Mouse (Mus musculus) thymus, postnatal 4 days (tissue): ENCODE measurements around the gene Faap20.

ENCODE experiments used
- DNase-seq: peaks from one replicate; pipeline ENCODE4 v3.0.0; 2021

Gene Faap20

DNA sequence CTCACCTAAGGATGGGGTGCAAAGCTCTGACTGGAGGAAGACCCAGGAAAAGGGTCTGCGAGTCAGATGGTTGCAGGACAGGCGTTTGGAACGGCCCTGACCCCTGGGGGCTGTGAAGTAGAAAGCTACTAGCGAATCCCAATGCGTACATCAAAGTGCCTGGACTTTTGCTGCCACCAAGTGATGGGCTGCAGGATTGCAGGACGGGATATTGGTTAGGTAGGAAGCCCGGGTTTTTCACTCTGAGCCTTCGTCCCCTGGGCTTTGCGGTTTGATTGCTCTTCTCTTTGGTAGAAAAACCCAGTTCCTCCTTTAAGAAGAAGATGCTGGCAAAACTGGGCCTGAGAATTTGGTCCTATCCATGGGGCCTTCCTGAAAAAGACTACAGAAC lies 350 bp upstream of the Faap20 start:
- peak; percentile 94 for DNase-seq

DNA sequence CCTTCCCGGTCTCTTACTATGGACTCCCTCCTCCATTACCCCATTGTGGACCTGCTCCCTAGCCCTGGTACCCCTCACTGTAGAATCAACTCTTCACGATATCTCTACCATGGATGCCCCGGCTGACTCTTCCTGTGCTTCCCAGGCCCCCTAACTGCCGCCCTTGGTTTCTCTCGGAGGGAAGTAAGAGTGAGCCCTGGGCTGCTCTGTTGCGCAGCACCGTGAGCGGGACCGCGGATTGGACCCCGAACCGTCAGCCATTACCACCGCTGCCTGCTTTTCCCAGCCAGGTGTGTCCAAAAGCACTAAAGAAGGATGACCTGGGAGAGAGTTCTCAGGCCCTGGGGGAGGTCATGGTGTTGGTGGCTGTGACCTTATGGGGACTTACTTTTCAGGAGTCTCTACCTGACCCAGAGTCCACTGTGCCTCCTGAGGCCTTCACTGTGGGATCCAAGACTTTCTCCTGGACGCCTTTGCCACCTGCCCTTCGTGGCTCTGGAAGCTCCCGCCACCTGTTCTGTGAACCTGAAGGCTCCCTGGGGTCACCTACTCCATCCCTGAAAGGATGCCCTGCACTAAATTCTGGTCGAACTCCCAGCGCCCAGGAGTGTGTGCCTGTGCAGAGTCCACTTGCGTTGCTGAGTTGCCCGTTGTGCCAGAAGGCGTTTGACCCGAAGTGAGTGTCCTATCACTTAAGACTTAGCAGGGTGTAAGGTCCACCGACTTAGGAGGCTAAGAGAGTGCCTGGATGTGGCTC lies 937 bp downstream of the Faap20 start:
- DNase-seq = peak; percentile 49

DNA sequence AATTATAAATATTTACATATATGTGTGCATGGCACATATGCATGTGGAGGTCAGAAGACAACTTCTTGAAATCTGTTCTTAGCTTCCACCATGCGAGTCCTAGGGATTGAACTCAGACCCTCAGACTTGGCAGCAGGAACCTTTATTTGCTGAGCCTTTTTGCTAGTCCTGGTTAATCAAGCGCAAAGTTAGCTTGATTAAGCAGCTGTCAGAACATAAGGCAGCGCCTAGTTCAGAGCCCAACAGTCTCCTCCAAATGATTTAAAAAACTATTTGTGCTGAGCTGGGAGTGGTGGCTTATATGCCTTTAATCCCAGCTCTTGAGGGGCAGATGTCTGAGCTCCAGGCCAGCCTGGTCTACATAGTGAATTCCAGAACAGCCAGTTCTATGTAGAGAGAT lies 1.5 kb downstream of the Faap20 start:
- no peak for DNase-seq

DNA sequence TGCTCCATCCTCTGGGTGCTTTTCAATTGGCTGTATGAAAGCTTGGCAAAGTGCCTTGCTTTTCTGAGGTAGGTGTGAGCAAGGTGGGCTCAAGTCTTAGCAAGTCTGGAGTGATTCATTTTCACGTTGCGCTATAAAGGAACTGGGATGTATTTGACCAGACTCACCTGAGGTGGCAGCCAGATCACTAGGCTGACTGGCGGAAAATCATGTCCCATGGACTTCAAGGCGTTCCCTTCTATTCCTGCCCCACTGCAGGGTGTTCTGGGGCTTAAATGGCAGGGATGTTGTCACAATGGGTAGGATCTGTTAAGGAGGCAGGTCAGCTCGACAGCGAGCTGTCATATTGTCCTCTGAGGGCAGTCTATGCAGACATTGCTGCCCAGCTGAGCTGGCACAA lies 2.7 kb downstream of the Faap20 start:
- DNase-seq = no peak

DNA sequence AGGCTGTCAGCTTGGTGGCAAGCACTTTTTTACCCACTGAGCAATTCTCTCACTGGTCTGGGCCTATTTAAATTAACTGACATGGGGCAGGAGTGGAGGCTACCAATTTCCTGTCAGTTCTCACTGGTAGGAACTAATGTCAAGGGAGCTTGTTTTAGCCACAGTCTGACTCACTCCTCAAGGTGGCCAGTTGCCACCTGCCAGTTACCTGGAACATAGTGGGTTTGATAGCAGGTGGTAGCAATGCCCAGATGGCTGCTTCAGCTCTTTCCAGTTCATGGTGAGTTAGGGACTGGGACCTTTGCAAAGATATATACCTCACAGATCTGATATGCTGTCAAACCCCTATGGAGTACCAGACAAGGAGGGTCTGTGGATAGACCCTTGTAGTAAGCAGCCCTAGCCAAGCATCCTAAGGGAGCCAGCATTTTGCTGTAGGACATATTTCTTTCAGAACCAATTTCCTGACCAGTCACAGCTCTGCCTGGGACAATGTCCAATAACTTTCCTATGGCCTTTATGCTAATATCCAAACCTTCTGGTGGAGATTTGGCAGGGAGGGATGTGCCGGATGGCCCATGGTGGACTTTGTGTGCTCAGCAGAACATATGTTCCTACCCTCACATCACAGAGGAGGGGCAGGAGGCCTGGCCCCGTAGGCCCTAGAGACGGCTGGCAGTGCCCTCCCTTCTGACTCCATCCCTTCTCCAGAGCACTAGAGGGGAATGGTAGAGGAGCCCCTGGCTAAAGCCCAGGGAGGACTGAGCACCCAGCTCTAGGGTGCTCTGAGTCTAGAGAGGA lies 15.1 kb downstream of the Faap20 start:
- DNase-seq = no peak

DNA sequence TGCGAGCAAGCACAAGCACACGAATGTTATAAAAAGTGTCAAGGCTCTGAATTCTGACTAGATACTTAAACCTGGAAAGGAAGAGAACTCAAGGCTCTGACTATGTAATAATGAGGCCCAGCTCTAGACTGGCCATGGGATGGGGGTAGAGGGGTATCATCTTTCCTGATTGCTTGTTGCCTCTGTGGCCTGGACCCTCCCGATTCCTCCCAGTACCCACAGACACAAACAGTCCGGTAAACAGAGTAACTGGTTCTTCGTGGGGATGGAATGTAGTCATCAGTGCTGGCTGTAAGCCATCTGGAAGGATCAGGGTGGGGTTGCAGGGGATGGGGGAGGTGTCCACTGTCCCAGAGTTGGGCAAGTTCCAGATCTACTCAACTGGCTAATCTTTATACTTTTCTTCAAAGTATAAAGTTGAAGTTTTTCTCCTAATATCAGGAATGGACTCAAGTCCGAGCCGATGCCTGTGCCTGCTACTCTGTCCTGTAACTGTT lies 17.5 kb downstream of the Faap20 start:
- DNase-seq = no peak

DNA sequence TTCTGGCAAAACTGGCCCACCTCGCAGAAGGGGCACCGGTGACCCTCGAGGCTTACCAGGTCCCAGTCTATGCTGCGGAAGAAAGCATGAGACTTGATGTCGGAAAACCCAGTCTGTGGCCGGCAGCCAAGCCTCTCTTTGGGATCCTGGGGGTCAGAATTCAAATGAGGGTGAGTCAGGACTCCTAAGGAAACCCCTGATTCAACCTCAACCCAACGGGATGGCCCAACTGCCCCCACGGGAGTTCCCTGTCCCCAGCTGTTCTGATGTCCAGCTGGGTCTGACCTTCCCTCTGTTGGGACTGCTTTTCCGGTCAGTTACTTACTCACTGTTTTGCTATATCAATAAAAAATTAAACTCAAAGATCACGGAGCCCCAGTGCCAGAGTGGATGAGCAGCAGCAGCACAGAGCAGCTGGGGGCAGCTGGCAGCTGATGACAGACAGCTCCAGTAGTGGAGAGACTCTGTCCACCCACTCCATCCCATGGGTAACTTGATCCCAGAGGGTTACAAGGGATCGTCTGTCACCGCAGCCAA lies 18.1 kb downstream of the Faap20 start:
- DNase-seq = no peak

DNA sequence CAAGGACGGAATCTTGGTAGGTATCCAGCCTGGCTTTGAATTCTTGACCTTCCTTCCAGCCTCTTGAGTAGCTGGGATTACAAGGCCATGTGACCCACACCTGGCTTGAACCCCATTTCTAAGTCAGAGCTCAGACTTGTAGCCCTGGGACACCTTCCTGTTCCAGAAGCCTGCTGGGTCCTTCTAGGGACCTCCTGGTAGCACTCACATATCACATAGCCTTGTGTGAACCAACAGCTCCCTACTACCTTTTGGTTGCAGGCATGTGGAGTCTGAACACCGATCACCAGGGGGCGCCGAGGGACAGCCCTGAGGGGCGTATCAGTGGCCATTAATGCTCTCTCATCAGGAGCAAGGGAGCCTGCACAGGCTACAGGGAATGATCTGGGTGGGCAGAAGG lies 18.8 kb downstream of the Faap20 start:
- peak; percentile 82 for DNase-seq

DNA sequence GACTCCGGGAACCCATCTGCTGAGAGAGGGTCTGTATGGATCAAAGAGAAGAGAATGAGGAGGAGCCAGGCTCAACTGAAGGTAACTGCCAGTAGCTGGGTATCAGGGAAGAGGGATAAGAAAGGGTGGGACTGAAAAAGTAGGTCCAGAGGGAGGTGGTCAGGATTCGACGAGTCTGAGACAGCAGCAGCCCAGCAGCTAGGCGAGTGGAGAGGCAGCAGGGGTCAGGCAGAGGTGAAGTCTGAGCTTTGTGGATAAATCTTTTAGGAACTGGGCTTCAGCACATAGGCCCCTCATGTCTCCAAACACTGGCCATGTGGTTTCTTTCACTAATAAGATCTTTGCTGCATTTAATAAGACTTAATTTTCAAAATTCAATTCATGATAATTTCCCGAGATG lies 24.8 kb downstream of the Faap20 start:
- no peak for DNase-seq

DNA sequence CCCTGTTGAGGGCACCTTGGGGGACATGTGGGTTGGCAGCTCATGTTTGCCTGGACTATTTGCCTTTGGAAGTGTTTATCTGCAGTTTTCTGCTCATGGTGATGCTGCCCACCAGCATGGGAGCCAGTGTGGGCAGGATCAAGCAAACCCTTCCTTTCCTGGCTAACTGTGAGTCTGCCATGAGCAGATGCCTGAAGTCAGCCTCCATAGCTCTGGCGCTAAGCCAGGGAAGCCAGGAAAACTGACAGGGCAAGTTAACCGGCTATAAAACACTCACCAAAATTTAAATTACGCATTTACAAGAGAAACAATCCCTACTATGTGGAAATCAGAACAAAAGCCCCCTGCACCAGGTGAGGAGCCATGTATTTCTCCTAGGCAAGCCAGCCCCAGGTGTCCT lies 25.2 kb downstream of the Faap20 start:
- DNase-seq = no peak

DNA sequence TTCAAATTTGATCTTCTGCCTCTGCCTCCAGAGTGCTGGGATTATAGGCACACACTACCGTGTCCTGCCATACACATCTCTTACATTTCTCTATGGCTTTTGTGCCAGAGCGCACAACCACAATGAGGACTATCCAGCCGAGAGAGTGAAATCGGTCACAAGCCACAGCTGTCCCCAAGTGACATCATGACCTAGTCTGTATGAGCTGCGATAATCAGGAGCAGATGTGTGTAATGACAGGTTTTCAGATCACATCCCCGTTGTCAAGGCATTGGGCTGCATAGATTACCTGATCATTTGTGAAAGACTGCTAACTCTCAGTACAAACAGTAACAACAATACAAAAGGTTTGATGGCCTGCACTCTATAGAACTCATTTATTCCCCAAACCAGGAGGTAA lies 28.4 kb downstream of the Faap20 start:
- no peak for DNase-seq

DNA sequence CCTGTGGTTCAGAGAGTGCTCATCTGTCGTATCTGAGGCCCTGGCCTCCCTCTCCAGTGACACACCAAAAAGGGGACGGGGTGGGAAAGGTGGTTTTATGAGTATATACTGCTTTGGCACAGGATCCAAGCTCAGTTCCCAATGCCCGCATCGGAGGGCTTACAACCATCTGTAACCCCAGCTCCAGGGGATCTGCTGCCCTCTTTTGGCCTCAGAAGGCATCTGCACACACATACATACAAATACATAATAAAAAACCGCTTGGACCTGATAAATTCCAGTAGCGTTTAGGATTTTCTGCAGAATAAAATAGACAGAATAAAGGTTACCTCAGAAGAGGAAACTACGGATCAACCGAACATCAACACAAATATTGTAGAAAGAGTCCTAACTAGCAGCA lies 29.5 kb downstream of the Faap20 start:
- no peak for DNase-seq

DNA sequence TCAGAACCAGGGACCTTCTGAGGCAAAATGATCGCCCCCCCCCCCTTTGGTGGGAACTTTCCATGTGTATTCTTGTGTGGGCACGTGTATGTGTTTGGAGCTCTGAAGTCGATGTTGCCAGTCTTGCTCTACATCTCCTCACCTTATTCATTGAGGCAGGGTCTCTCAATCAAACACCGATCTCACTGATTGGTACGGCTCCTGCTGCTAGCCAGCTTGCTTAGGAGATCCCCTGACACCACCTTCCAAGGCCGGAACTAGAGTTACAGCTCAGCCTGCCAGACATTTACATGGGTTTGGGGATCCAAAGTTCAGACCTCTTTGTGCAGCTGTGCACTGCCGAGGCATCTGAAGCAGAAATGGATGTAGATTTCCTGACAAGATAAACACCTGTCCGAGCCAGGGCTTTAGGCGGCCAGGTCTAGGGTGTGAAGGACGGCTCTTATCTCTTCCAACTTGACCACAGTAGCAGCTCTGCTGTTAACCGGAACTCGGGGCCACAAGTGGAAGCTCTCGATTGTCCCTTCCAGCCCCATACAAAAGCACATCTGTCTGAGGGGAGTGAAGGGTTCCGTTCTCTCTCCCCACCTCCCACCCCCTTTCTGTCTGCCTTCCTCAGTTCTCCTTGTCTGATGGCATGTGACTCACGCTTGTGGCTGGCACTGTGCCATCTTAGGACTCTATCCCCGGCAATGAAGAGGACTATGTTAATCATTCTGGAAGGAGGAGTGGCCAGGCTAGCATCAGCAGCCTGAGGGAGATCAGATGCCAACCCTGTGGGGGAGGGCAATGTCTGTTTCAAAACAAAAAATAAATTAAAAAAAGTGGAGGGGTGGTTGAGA lies 30.5 kb downstream of the Faap20 start:
- DNase-seq = no peak

DNA sequence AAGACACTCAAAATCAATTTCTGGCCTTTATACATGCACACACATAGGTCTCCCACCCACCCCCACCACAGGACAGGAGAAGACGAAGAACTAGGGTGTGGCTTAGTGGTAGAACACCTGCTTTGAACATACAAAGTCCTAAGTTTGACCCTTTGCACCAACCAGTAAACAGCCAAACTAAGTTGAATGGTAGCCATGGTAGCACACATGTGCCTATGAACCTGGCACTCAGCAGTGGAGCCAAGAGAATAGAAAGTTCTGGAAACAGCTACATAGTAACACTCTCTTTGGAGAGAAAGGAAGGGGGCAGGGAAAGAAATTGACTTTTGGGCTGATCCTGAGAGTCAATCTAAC lies 31.1 kb downstream of the Faap20 start:
- no peak for DNase-seq

DNA sequence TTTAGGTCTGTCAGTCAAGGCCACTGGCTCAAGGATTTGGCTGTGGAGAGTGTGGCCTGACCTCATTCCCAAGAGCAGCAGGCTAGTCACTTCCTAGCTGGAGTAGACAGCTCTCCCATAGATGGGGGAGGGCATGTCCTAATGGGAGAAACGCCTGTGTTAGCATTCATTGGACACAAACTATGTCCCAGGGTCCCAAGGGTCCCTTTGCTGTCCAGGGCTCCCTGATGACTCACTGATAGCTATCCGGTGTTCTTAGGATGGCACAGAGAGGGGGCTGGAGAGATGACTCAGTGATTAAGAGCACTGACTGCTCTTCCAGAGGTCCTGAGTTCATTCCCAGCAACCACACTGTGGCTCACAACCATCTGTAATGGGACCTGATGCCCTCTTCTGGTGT lies 31.6 kb downstream of the Faap20 start:
- no peak for DNase-seq

DNA sequence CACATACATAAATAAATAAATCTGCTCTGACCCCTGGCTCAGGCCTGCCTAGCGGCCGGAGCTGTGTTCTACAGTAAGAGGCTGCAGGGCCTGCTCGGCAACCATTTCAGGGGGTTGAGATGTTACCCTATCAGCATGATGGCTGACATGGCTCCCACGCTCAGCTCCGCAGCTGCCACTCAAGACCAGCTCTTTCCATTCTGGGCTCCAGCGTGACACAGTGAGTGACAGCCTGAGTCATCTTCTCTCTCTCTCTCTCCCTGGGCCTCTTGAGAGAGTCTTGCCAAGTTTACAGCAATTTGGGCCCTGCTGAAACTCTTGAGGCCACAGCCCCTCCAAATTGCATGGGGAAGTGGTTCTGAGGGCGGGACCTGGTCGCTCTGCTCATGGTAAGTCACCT lies 32.0 kb downstream of the Faap20 start:
- DNase-seq = no peak

DNA sequence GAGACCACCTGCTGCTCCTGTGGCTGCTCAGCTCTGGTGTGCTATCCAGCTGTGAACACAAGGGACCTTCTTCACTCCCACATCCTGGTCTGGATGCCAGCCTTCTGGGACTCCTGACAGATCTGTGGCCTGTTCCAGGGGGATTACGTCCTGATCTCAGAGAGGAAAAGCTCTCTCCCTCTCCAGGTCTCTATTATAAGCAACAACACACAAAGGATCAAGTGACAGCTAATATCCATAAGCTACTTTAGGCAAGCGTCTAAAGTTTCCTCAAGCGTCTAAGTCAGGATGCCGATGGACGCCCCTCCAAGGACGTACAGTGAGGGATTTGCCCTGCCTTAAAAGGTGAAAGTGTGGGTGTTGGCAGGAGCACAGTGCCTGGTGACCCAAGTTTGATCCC lies 32.6 kb downstream of the Faap20 start:
- no peak for DNase-seq

DNA sequence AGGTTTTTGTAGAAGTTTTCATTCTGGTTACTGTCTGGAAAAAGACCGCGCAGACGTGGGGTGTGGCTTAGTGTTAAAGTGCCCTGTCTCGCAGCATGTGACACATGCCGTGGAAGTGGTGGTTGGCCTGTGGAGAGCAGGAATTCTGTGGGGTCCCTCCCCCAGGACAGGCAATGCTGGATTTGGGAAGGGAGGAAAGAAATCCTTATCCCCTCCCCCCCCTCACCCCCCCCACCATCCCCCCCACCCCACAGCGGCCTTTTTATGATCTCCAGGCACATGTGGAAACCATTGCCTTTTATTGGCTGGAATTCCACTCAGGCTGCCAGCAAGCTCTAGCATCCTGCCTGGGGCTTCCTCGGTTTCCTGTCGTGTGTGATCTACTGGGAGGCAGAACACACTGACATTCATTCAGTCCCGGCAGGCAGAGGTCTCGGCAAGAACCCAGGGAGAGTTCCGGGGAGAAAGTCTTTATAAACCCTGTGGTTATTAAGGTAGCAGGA lies 33.5 kb downstream of the Faap20 start:
- DNase-seq = no peak

DNA sequence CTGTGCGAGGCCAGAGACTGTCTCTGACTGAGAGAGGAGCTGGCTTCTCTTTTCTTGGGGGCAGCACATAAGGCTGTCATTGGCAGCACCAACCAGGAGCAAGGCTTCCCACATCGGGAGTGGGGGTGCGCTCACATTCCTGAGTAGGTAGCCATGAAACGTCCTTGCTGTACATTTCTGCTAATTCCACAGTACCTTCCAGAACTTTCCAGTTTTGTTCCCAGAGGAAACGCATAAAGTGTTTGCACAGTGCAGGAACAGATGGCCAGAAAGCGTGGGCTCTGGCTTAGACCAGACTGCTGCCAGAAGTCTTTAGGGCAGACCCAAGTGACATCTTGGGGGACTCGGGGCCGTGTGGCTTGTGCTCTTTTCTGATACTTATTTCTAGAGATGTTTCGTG lies 34.0 kb downstream of the Faap20 start:
- no peak for DNase-seq

DNA sequence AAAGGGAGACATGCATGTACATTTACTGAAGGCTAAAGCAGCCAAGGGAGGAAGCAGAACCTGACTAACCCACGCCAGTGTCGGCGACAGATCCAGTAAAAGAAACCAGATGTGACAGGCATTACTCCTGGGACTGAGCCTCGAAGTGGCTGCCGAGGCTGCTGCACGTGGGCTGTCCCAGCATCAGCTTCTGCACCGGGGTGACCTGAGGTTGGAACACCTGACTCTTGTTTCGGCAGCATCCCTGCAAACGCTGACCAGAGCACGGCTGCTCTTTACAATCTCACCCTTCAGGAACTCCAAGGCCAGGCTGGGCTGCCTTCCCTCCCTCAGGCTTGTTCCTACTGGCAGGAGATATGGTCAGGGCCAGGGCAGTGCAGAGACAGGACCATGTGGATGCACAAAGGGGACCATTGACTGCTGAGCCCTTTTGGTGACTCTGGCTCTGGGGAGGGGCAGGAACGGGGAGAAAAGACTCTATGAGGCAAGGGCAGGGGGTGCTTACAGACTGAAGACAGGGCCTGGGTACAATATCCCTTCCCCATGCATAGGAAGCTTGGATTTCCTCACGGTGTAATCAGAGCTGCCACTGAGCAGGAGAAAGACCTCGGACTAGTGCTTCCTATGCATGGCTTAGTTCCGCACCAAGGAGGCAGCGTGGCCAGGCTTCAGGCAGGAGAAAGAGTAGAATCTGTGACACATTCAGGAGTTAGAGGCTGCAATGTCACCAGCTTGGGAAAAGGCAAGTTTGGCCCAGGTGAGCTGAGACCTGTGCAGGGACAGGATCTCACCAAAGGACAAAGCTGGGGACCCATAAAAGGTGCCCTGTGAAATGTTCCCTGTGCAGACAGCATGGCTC lies 35.1 kb downstream of the Faap20 start:
- no peak for DNase-seq

DNA sequence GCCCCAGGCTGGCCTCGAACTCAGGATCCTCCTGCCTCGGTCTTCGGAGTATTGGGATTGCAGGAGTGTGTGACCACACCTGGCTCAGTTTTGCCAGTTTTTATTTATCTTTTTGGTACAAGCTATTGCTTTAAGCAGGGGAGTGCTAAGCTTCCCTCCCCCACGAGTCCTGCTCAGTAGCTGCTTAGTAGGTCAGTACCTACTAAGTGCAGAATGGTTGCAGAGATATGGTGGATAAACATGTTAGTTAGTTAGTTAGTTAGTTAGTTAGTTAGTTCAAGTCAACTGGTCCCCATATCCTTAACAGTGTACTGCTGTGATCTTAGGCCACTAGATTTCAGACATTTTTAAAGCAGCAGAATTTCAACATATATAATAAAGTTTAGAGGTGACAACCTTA lies 36.5 kb downstream of the Faap20 start:
- DNase-seq = no peak

DNA sequence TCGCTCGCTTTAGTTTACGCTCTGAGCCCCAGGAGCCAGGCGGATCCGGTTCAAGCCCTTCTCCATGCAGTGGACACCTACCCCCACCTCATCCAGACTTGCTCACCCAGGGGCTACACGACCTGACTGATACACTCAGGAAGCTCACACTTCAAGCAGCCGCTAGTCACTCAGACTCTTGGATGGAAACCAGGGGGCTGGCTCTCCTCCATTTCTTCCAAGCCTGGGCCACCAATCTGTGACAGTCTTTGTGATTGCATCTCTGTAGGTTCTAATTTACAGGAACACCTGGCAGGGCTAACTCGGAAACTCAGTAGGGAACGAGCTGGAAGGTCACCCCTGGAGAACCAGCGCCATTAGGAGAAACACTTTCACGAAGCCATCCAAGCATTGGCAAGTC lies 38.1 kb downstream of the Faap20 start:
- DNase-seq = no peak
